Mouse (Mus musculus) ES-E14 (cell line): ENCODE results near the gene Fli1. TPM values are rescaled to one million over a fixed set of nuclear protein-coding genes. Genes with fewer than 3 reads are reported as not detected.

Experiments
- DNase-seq: peaks from one replicate; pipeline ENCODE4 v3.0.0-alpha.2; 2013; ENCODE audit warnings: low read depth, low spot score
- H3K27ac ChIP-seq: 2 replicates; pipeline ENCODE4 v1.5.1; 2012; ENCODE audit warnings: low read depth, mild to moderate bottlenecking, low read length, moderate library complexity, mixed read lengths; ENCODE audit not compliant: poor library complexity, insufficient read depth, severe bottlenecking
- H3K36me3 ChIP-seq: 2 replicates; pipeline ENCODE4 v1.6.1; 2012; ENCODE audit warnings: mild to moderate bottlenecking, low read length, moderate library complexity, mixed read lengths; ENCODE audit not compliant: control insufficient read depth, poor library complexity, insufficient read depth, severe bottlenecking
- H3K4me1 ChIP-seq, 2 experiments: fragments of 150-350 bp in 1 of 2; sonication (generic) in 1 of 2; 2 replicates each; pipeline ENCODE4 v1.6.1; 2012; ENCODE audit warnings: low read length in 2 of 2, mild to moderate bottlenecking in 1 of 2, mixed read lengths in 1 of 2; ENCODE audit not compliant: control insufficient read depth in 2 of 2, insufficient read depth in 2 of 2, poor library complexity in 1 of 2
- H3K4me3 ChIP-seq, 2 experiments: fragments of 150-350 bp in 1 of 2; sonication (generic) in 1 of 2; 2 replicates each; pipeline ENCODE4 v1.5.1; 2012; ENCODE audit warnings: low read length in 2 of 2, low read depth in 1 of 2, mild to moderate bottlenecking in 1 of 2, mixed read lengths in 1 of 2; ENCODE audit not compliant: insufficient read depth in 1 of 2, poor library complexity in 1 of 2, severe bottlenecking in 1 of 2
- H3K9ac ChIP-seq: 2 replicates; pipeline ENCODE4 v1.6.1; 2012; ENCODE audit warnings: low read depth, mild to moderate bottlenecking, low read length, mixed read lengths; ENCODE audit not compliant: poor library complexity, insufficient read depth, severe bottlenecking
- H3K9me3 ChIP-seq: fragments of 150-350 bp; sonication (generic); 2 replicates; pipeline ENCODE4 v1.6.1; 2012; ENCODE audit warnings: low read depth, mild to moderate bottlenecking, low read length; ENCODE audit not compliant: control insufficient read depth, insufficient read depth
- CHD2 ChIP-seq: IDR thresholded peaks from 2 replicates; pipeline ENCODE4 v1.6.1; 2014; ENCODE audit warnings: mild to moderate bottlenecking, low read depth, low read length, inconsistent platforms
- HCFC1 ChIP-seq: IDR thresholded peaks from 2 replicates; pipeline ENCODE4 v1.6.1; 2012; ENCODE audit warnings: low read length, inconsistent platforms, borderline replicate concordance; ENCODE audit not compliant: insufficient read depth
- MAFK ChIP-seq: IDR thresholded peaks from 2 replicates; pipeline ENCODE4 v1.6.1; 2014; ENCODE audit warnings: mild to moderate bottlenecking, low read depth, low read length, inconsistent platforms; ENCODE audit not compliant: insufficient read depth
- ZC3H11A ChIP-seq: IDR thresholded peaks from 2 replicates; pipeline ENCODE4 v1.6.1; 2012; ENCODE audit warnings: low read depth, mild to moderate bottlenecking, inconsistent platforms, low read length, borderline replicate concordance
- ZNF384 ChIP-seq: IDR thresholded peaks from 2 replicates; pipeline ENCODE4 v1.6.1; 2012; ENCODE audit warnings: low read depth, low read length, inconsistent platforms
- in situ Hi-C, 2 experiments: fragments of 600-800 bp; cut with MboI; formaldehyde crosslinking; loops; one replicate each; pipeline ENCODE4 v1.15.1; 2025; ENCODE audit warnings: low sequenced_read_pairs in 2 of 2, inconsistent platforms in 1 of 2; ENCODE audit not compliant: unreplicated experiment in 2 of 2
- total RNA-seq: library from RNA; depleted of rRNA; stranded (reverse); fragments of 300-350 nt; gene quantifications from 2 replicates; pipeline ENCODE4 v1.2.3, GENCODE M21; 2012

Gene Fli1
- total RNA-seq, 1 experiment = 0.40 TPM

DNA sequence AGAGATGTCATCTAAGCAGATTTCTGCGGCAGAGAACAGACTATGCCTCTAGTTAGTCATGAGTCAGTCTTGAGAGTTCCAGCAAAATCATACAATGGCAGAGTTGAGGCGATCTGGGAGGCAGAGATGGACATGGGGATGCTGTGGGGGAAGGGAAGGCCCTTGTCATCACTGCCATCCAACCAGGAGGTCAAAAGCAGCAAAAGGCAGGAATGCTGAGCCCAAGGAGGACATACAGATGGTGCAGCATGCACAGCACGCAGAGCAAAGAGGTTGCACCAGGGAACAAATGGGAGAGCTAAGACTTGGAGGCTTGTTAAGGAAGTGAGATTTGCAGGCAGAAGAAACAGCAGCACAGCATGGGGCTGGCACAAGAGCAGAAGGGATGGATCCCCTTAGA is 63.9 kb downstream of the Fli1 start:
- Histone ChIP-seq H3K9me3 (no peaks in the 10 kb centered on the region), H3K4me1 (no peaks in the 10 kb centered on the region), H3K4me3 (no peak overlapping the region), H3K36me3 (no peaks in the 10 kb centered on the region), H3K27ac (no peak overlapping the region), H3K9ac (no peak overlapping the region)
- in situ Hi-C loops = no loop called here
- no peak for TF ChIP-seq ZNF384
- TF ChIP-seq HCFC1 = no peak
- no peak for TF ChIP-seq ZC3H11A
- TF ChIP-seq CHD2 = no peak
- no peak for TF ChIP-seq MAFK
- DNase-seq = no peak

GRCm38 (mm10) chr9:32478087-32478486 is 64.6 kb downstream of the Fli1 start:
- Histone ChIP-seq H3K9me3 (no peaks in the 10 kb centered on the region), H3K4me1 (no peaks in the 10 kb centered on the region), H3K36me3 (no peaks in the 10 kb centered on the region), H3K27ac (no peak overlapping the region), H3K4me3 (no peak overlapping the region), H3K9ac (no peak overlapping the region)
- TF ChIP-seq ZNF384 = no peak
- TF ChIP-seq ZC3H11A = no peak
- TF ChIP-seq MAFK = no peak
- no peak for TF ChIP-seq HCFC1
- TF ChIP-seq CHD2 = no peak
- no peak for DNase-seq
- in situ Hi-C loops = no loop called here

GRCm38 (mm10) chr9:32476604-32477003 is 66.1 kb downstream of the Fli1 start:
- Histone ChIP-seq H3K4me1 (no peaks in the 10 kb centered on the region), H3K9ac (no peak overlapping the region), H3K36me3 (no peaks in the 10 kb centered on the region), H3K4me3 (no peak overlapping the region), H3K9me3 (no peaks in the 10 kb centered on the region), H3K27ac (no peak overlapping the region)
- DNase-seq = no peak
- TF ChIP-seq HCFC1 (no peak), CHD2 (no peak), ZC3H11A (no peak), ZNF384 (no peak), MAFK (no peak)
- in situ Hi-C loops = no loop called here

DNA sequence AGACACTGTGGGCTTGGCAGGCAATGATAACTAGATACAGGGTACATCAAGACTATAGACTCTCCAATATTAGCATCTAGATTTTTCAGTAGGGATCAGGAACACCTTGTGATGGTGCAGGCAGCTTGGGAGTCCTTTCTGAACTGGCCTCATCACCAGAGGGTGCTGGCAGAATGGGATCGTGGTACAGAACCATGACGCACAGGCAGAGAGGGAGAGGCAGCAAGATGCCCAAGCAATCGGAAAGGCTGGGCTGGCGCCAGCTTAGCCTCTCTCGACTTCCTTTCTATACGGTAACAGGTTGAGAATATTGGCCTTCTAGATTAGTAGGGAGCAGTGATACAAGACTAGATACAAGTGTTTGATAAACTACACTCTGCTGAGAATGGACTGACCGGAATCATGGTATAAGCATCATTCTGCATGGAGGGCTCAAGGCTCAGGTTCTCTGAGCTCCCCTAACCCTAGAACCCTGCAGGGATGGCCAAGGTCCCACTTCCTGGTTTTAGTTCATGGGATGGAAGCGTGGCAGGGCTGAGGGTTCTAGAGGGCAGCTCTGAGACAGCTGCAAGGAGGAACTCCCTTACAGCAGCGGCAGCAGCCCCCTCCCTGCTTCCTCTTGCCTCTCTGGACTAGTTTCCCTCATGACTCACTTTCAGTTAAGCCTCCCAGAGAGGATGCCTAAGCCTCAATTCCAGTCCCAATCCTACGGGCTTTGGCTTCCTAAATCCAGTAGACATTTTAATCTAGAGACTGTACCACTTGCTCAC is 67.9 kb downstream of the Fli1 start:
- Histone ChIP-seq H3K4me3 (no peak overlapping the region), H3K27ac (no peak overlapping the region), H3K9me3 (no peaks in the 10 kb centered on the region), H3K9ac (no peak overlapping the region), H3K36me3 (no peaks in the 10 kb centered on the region), H3K4me1 (no peaks in the 10 kb centered on the region)
- no peak for DNase-seq
- in situ Hi-C loops = no loop called here
- TF ChIP-seq MAFK (no peak), CHD2 (no peak), ZC3H11A (no peak), HCFC1 (no peak), ZNF384 (no peak)

GRCm38 (mm10) chr9:32472346-32472745 is 70.3 kb downstream of the Fli1 start:
- in situ Hi-C loops = no loop called here
- Histone ChIP-seq H3K4me3 (no peak overlapping the region), H3K36me3 (no peaks in the 10 kb centered on the region), H3K27ac (no peak overlapping the region), H3K4me1 (no peaks in the 10 kb centered on the region), H3K9ac (no peak overlapping the region), H3K9me3 (no peaks in the 10 kb centered on the region)
- DNase-seq = no peak
- TF ChIP-seq MAFK (no peak), ZNF384 (no peak), HCFC1 (no peak), ZC3H11A (no peak), CHD2 (no peak)
